Mouse (Mus musculus): ENCODE results near the gene Cdk5rap2. TPM values are rescaled to one million over a fixed set of nuclear protein-coding genes. Genes with fewer than 3 reads are reported as not detected.

Cdk5rap2 gene
- polyA plus RNA-seq, 1 experiment from 2014 or later = 25.6 TPM

DNA sequence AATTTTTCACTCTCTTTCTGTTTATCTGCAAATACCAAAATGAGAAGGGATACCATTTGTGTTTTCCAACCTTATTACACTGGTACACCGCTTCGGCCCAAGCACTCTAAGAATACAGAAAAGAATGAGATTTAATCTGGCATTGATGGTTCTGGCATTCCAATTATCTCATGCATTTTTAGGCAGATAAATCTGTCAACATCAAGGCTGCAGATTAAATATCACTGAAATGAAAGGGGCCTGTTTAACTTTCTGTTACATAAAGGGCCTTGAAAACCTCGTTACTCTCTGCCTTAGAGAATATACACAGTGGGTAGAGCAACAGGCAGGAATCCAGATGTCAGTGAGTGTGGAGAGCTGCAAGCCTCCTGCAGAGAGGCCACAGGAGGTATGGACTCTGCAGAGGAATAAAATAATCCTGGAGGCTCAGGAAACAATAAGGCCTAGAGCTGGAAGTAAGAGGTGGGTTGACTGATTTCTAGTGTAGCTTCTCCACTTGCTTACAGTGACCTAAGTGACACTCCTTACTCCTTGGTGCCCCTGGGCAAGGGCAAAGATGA is 166.6 kb downstream of the Cdk5rap2 start:
- no peak for DNase-seq (ENCODE audit: extremely low spot score, low spot score)
- Histone ChIP-seq H3K4me1 (peaks cover 5% of the 10 kb centered on the region; the same call in 1 of the 2 replicates), H3K27ac (0 out of 2 replicates have a peak overlapping the region, but pooled peaks have one; percentile 15), H3K27me3 (ENCODE audit: poor library complexity, severe bottlenecking) (no peaks in the 10 kb centered on the region), H3K4me3 (no peak overlapping the region), H3K36me3 (replicated peaks) (peaks cover 88% of the 10 kb centered on the region), H3K9me3 (no peaks in the 10 kb centered on the region)
- WGBS = 58% methylated on average over 3 of the region's 3 CpGs

DNA sequence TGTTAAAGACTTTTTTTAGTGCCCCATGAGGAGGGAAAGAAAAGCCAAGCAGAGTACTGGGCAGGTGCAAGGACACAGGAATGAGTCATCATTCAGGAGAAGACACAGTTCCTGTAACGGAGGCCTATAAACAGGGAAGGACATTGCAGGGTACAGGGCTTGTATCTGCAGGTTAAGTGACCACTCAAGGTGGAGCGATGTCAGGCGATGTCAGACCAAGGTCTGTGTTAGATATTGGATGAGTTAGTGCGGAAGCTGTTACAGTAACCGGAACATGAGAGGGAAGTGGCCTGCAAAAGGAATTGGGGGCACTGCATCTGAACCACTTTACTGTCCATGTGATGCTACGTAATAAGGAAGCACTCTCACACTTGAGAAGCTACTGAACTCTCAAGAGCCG is 170.5 kb downstream of the Cdk5rap2 start:
- Histone ChIP-seq H3K9me3 (no peaks in the 10 kb centered on the region), H3K27me3 (ENCODE audit: poor library complexity, severe bottlenecking) (no peaks in the 10 kb centered on the region), H3K36me3 (replicated peaks) (peaks cover 93% of the 10 kb centered on the region), H3K27ac (no peak overlapping the region), H3K4me3 (no peak overlapping the region), H3K4me1 (peaks cover 5% of the 10 kb centered on the region; the same call in 1 of the 2 replicates)
- no peak for DNase-seq (ENCODE audit: extremely low spot score, low spot score)
- 92% methylated on average over 7 of the region's 7 CpGs for WGBS

DNA sequence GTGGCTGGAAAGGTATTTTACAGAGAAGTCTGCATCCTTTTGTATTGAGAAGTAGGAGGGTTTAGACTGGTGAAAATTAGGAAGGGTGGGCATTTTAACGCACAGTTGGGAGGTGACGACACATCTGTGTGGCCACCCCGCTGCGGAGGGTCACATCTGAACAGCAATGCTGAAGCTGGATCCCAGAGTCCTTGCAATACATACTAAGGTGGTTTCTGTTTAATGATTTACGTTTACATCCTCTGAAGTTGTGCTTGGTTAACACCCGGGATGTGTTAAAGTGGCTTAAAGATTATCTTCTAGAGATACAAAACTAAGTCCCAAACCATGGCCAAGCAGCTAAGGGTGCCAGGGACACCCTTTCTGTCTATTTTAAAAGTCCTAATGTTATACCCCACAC is 171.4 kb downstream of the Cdk5rap2 start:
- peaks cover 93% of the 10 kb centered on the region for H3K36me3 ChIP-seq (replicated peaks)

DNA sequence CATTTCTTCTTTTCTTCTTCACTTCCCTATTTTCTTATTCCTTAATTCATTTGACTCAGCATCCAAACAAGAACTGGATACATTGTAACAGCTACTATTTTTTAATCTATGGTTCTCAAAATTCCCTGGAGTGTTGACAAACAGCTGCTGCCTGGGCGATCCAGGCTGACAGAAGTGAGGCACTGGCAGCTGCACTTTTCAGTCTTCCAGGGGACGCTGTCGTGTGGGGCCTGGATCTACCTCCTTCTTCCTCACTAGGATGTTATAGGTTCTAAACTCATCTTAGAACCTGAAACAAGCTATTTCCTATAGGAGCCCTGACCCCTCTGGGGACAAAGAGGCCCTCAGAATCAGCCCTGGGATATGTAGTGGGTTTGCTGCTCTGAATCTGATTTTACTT is 177.9 kb downstream of the Cdk5rap2 start:
- Histone ChIP-seq H3K27me3 (ENCODE audit: poor library complexity, severe bottlenecking) (no peaks in the 10 kb centered on the region), H3K9me3 (no peaks in the 10 kb centered on the region), H3K4me3 (no peak overlapping the region), H3K36me3 (replicated peaks) (peaks cover 81% of the 10 kb centered on the region), H3K4me1 (no peaks in the 10 kb centered on the region), H3K27ac (no peak overlapping the region)
- DNase-seq (ENCODE audit: extremely low spot score, low spot score) = no peak
- WGBS = 90% methylated on average over 3 of the region's 3 CpGs

More for the DNA sequence above, 171.4 kb downstream of the Cdk5rap2 start:
- Histone ChIP-seq H3K9me3 (no peaks in the 10 kb centered on the region), H3K4me1 (peaks cover 3% of the 10 kb centered on the region; the same call in 1 of the 2 replicates), H3K4me3 (no peak overlapping the region), H3K27me3 (ENCODE audit: poor library complexity, severe bottlenecking) (no peaks in the 10 kb centered on the region), H3K27ac (no peak overlapping the region)
- WGBS = 94% methylated on average over 6 of the region's 6 CpGs
- no peak for DNase-seq (ENCODE audit: extremely low spot score, low spot score)

GRCm38 (mm10) chr4:70229874-70230273 is 180.4 kb downstream of the Cdk5rap2 start:
- no peak overlapping the region for H3K27ac ChIP-seq
- peaks cover 87% of the 10 kb centered on the region for H3K36me3 ChIP-seq (replicated peaks)

DNA sequence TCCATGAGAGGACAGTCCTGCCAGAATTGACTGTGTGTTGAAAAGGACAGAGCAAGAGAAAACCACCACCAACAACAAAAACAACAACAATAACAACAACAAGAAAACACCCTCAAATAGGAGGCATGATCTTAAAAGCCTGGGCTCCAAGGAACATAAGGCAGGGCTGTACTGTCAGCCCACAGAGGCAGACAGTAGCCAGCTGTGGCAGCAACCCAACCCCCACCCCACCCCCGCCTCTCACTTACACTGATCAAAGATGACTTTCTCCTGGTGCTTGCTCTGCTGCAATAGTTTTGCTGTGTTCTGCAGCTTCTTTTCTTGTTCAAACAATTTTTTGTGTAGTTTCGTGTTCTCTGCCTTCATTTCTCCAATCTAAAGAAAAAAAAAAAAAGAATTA is 181.9 kb downstream of the Cdk5rap2 start:
- Histone ChIP-seq H3K27ac (no peak overlapping the region), H3K4me3 (no peak overlapping the region), H3K4me1 (no peaks in the 10 kb centered on the region), H3K36me3 (replicated peaks) (peaks cover 87% of the 10 kb centered on the region), H3K27me3 (ENCODE audit: poor library complexity, severe bottlenecking) (no peaks in the 10 kb centered on the region), H3K9me3 (no peaks in the 10 kb centered on the region)
- WGBS = 88% methylated on average over 2 of the region's 2 CpGs
- DNase-seq (ENCODE audit: extremely low spot score, low spot score) = no peak

More at GRCm38 (mm10) chr4:70229874-70230273, 180.4 kb downstream of the Cdk5rap2 start:
- H3K27me3 ChIP-seq (ENCODE audit: poor library complexity, severe bottlenecking) = no peaks in the 10 kb centered on the region
- WGBS = 94% methylated on average over 4 of the region's 4 CpGs
- no peak for DNase-seq (ENCODE audit: extremely low spot score, low spot score)
- H3K4me1 ChIP-seq = no peaks in the 10 kb centered on the region
- no peak overlapping the region for H3K4me3 ChIP-seq
- H3K9me3 ChIP-seq = no peaks in the 10 kb centered on the region

GRCm38 (mm10) chr4:70227667-70228066 is 182.6 kb downstream of the Cdk5rap2 start:
- Histone ChIP-seq H3K9me3 (no peaks in the 10 kb centered on the region), H3K27me3 (ENCODE audit: poor library complexity, severe bottlenecking) (no peaks in the 10 kb centered on the region), H3K27ac (no peak overlapping the region), H3K4me1 (no peaks in the 10 kb centered on the region), H3K36me3 (replicated peaks) (peaks cover 89% of the 10 kb centered on the region), H3K4me3 (no peak overlapping the region)
- 94% methylated on average over 3 of the region's 3 CpGs for WGBS
- no peak for DNase-seq (ENCODE audit: extremely low spot score, low spot score)

- no peaks in the 10 kb centered on the region for H3K4me1 ChIP-seq
- 80% methylated on average over 2 of the region's 2 CpGs for WGBS
- no peak overlapping the region for H3K27ac ChIP-seq
- H3K4me3 ChIP-seq = no peak overlapping the region
- no peaks in the 10 kb centered on the region for H3K9me3 ChIP-seq
- no peak for DNase-seq (ENCODE audit: extremely low spot score, low spot score)
- no peaks in the 10 kb centered on the region for H3K27me3 ChIP-seq (ENCODE audit: poor library complexity, severe bottlenecking)
- H3K36me3 ChIP-seq (replicated peaks) = peaks cover 95% of the 10 kb centered on the region
Measured at GRCm38 (mm10) chr4:70224503-70224902, 185.7 kb downstream of the Cdk5rap2 start.

GRCm38 (mm10) chr4:70221878-70222277 is 188.4 kb downstream of the Cdk5rap2 start:
- no peaks in the 10 kb centered on the region for H3K27me3 ChIP-seq (ENCODE audit: poor library complexity, severe bottlenecking)
- 54% methylated on average over 3 of the region's 3 CpGs for WGBS
- peaks cover 86% of the 10 kb centered on the region for H3K36me3 ChIP-seq (replicated peaks)
- no peaks in the 10 kb centered on the region for H3K9me3 ChIP-seq
- no peaks in the 10 kb centered on the region for H3K4me1 ChIP-seq
- H3K4me3 ChIP-seq = no peak overlapping the region
- DNase-seq (ENCODE audit: extremely low spot score, low spot score) = no peak
- H3K27ac ChIP-seq = no peak overlapping the region

DNA sequence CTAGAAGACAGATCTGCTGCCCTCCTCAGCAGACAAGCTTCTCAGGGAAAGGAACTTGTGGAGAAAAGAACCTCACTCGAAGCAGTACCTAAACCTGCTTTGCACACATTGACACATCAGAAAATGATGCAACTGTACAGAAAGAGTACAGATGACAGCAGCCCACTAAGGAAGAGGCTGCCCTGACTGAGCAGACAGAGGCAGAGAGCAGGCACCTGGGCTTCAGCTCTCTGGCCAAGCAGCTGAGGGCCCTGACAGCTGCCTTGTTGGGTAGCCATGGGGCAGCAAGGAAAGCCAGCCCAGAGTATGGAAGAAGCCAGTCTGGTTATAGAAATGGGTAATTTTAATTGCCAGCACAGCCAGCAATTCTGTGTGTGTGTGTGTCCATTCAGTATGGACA is 188.9 kb downstream of the Cdk5rap2 start:
- Histone ChIP-seq H3K4me3 (no peak overlapping the region), H3K27ac (no peak overlapping the region), H3K27me3 (ENCODE audit: poor library complexity, severe bottlenecking) (no peaks in the 10 kb centered on the region), H3K4me1 (no peaks in the 10 kb centered on the region), H3K36me3 (replicated peaks) (peaks cover 81% of the 10 kb centered on the region), H3K9me3 (no peaks in the 10 kb centered on the region)
- no peak for DNase-seq (ENCODE audit: extremely low spot score, low spot score)
- WGBS = 90% methylated on average over 1 of the region's 1 CpGs

DNA sequence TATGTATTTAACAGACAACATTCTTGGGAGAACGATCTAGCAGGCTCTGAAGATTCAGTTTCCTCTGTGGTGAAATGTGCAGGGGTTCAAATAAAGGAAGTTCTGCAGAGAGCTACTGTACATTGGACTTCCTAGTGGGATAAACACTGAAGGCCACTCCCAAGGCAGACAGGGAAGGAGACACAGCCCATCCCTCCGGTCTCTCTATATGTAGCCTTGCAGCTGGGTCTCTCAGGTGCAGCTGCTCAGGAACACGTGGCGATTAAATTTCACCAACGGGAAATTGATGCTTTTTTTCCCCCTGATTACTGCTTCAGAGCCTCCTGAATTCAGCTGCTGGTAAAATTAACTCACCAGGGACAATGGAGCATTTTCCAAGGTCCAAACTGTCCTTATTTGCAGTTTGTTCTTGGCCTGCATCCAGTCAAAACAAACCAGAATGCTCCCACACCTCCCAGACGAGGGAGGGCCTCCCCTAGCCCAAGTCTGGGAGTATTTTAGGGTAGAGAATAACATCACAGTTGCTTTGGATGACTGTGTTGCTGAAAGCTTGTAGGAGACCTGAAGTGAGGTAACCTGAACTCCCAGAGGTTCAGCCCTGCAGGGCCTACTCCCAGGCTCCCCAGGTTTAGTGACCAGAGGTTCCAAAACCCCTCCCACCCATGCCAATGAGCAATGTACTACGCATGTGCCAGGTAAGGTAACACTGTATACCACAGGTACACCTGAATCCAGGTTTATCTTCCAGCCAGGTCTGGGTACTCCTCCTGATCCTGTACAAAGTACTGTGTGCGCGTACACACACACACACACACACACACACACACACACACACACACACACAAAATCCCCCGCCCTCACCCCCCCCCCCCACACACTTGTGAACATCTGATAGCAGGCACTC is 189.7 kb downstream of the Cdk5rap2 start:
- Histone ChIP-seq H3K4me1 (no peaks in the 10 kb centered on the region), H3K27me3 (ENCODE audit: poor library complexity, severe bottlenecking) (no peaks in the 10 kb centered on the region), H3K27ac (no peak overlapping the region), H3K36me3 (replicated peaks) (peaks cover 73% of the 10 kb centered on the region), H3K9me3 (no peaks in the 10 kb centered on the region), H3K4me3 (no peak overlapping the region)
- 93% methylated on average over 10 of the region's 10 CpGs for WGBS
- no peak for DNase-seq (ENCODE audit: extremely low spot score, low spot score)

DNA sequence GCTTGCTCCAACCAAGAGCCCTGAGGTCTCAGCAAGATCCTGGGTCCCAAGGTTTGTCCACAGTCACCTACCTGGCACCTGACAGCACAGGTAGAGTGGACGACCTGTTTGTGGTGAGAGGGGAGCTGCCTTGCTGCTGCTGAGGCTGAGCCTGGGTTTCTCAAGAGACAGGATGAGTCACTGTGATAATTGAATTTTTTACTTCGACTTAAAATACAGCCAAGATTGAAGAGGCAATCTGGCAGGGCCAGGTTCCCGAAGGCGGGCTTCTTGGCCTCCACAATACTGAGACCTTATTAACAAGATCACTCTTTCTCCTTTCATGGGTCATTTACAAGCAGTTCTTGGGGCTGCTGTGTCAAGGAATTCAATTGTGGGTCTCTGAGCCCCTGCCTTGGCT is 190.5 kb downstream of the Cdk5rap2 start:
- WGBS = 93% methylated on average over 4 of the region's 4 CpGs
- Histone ChIP-seq H3K27ac (no peak overlapping the region), H3K4me3 (no peak overlapping the region), H3K4me1 (no peaks in the 10 kb centered on the region), H3K27me3 (ENCODE audit: poor library complexity, severe bottlenecking) (no peaks in the 10 kb centered on the region), H3K36me3 (replicated peaks) (peaks cover 65% of the 10 kb centered on the region), H3K9me3 (no peaks in the 10 kb centered on the region)
- no peak for DNase-seq (ENCODE audit: extremely low spot score, low spot score)

DNA sequence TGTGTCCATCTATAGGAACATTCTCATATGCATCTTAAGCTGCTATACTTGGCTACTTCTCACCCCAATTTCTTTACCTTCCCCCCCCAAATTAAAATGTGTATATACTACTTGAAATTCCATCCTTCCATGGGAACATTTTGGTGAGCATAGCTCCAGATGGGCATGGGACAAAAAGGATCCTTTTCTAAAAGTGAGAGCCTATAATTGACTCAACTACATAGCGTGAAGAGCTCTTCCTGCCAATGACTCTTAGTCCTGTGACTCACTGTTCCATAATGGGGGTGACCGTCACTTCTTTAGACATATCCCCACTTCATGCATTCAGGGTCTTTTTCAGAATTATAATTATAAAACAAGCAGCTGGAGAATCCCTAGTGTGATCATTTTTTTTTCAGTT is 224.3 kb downstream of the Cdk5rap2 start:
- H3K27me3 ChIP-seq (ENCODE audit: poor library complexity, severe bottlenecking) = no peaks in the 10 kb centered on the region
- H3K9me3 ChIP-seq = no peaks in the 10 kb centered on the region
- H3K4me3 ChIP-seq = no peak overlapping the region
- H3K36me3 ChIP-seq (replicated peaks) = no peaks in the 10 kb centered on the region
- 89% methylated on average over 2 of the region's 2 CpGs for WGBS
- H3K4me1 ChIP-seq = no peaks in the 10 kb centered on the region
- H3K27ac ChIP-seq = no peak overlapping the region
- no peak for DNase-seq (ENCODE audit: extremely low spot score, low spot score)

Data from forebrain, embryonic 10.5 days (tissue).